Mouse (Mus musculus): ENCODE measurements at regions not wholly inside any gene's neighbourhood (a gene's known extent, or its start where the extent isn't known, plus 50 kb on each side); places are given as distances from the start of the nearest gene placed in this dataset.

DNA sequence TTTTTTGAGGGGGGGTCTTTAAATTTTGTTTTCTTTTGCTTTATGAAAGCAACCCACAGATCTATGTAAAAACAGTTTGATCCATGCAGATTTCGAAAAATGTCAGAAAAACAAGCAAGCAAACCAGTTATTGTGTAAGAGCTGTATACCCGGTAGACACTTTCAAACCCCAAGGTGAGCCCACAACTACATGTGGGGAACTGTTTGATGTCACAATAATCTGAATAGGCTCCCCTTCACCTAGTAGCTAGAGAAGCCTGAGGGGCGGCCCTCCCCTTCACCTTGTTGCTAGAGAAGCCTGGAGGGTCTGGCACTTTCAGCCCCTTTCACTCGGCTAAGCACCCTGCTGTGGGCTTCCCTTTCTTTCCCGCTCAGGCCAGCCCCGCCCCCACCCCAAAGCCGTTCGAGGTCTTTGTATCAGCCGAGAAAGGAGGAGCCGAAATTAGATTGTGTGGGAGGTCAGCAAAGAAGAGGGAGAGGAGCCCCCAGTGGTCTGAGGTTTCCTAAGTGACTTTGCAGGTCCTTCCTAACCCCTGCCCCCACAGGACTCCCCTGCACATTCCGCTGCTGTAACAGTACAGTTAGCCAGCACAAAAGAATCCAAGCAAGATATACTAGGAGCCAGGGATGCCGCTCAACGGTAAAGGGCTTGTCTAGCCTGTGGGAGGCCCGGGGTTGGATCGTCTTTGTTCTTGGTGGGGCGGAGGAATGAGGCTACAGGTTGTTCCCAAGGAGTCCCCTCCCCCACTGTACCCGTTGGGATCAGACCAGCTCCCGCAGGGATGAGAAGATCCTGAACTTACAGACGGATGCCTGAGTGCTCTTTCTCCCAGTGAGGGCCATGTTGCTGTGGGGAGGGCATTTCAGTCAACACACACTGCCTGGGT lies 89.7 kb upstream of the Itga6 start:
- Histone ChIP-seq H3K79me2 (ENCODE audit: inconsistent target) (no peaks in the 10 kb centered on the region), H3K27ac (no peak overlapping the region), H3K4me3 (ENCODE audit: inconsistent target) (no peak overlapping the region), H3K36me3 (ENCODE audit: inconsistent target) (no peaks in the 10 kb centered on the region)
- 23% methylated on average over 18 of the region's 19 CpGs for WGBS (ENCODE audit: missing documents)

DNA sequence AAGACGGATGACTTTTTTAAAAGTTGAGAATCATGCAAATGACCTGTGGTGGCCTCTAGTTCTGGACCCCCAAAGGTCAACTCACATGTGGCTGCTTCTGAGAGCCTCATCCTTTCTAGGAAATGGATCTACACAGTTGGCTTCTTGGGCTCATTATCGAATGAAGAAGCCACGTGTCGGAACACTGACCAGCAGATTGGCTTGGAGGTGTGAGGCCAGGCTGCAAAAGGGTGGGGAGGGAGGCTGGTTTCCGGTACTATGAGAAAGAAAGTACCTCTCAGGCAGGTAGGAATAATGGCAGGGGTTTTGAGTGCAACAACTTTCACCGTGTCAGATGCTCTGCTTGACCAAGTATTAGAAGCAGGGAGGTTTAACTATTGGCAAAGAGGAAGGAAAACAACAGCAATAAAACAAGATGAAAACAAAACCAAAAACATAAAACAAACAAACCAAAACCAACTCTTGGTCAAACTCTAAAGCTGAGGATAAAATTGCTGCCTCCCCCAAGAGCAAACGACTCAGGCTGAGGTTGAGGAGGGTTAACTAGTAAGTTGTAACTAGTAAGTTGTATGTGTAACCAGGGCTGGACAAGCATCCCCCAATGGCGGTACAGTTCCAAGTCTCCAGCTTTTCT lies 88.7 kb upstream of the Itga6 start:
- WGBS (ENCODE audit: missing documents): 34% methylated on average over 8 of the region's 8 CpGs
- H3K27ac ChIP-seq: no peak overlapping the region
- no peaks in the 10 kb centered on the region for H3K36me3 ChIP-seq (ENCODE audit: inconsistent target)
- H3K4me3 ChIP-seq (ENCODE audit: inconsistent target): no peak overlapping the region
- H3K79me2 ChIP-seq (ENCODE audit: inconsistent target): no peaks in the 10 kb centered on the region

DNA sequence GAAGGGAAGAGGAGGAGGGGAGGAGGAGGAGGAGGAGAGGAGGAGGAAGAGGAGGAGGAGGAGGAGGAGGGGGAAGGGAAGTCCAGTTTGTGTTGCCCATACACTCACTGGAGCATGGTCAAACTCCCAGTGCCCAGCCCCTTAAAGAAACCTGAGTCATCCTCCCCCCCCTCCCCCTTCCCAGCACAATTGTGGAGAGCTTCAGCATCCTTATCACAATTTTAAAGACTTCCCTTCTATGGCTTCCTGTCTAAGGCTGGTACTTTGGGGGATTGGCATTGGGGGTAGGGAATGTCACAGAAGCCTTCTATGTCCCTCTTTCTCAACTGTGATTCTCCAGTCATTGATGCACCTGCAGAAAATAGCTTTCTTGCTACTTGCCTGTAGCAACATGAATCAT lies 84.0 kb upstream of the Itga6 start:
- Histone ChIP-seq H3K79me2 (ENCODE audit: inconsistent target) (no peaks in the 10 kb centered on the region), H3K27ac (peak overlapping the region; percentile 91), H3K36me3 (ENCODE audit: inconsistent target) (no peaks in the 10 kb centered on the region), H3K4me3 (ENCODE audit: inconsistent target) (no peak overlapping the region)

DNA sequence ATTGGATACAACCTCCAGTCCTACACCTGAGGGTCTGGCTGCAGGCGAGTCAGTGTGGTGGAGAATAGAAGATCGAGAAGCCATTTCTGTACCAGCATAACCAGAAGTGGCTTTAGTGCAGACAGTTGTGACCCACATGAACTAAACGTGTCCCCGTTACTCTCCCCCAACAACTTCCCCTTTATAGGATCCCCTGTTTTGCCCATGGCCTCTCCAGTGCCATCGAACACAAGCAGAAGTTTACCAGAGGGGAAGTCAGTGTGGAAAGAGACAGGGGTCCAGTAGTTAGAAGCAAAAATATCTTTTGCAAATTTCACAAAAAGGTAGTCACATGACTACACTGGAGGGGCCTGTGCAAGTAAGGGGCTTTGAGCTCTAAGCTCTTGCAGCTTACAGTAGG lies 83.4 kb upstream of the Itga6 start:
- H3K4me3 ChIP-seq (ENCODE audit: inconsistent target): no peak overlapping the region
- H3K27ac ChIP-seq: peak overlapping the region; percentile 91
- WGBS (ENCODE audit: missing documents): 3% methylated on average over 5 of the region's 5 CpGs
- H3K36me3 ChIP-seq (ENCODE audit: inconsistent target): no peaks in the 10 kb centered on the region
- H3K79me2 ChIP-seq (ENCODE audit: inconsistent target): no peaks in the 10 kb centered on the region

DNA sequence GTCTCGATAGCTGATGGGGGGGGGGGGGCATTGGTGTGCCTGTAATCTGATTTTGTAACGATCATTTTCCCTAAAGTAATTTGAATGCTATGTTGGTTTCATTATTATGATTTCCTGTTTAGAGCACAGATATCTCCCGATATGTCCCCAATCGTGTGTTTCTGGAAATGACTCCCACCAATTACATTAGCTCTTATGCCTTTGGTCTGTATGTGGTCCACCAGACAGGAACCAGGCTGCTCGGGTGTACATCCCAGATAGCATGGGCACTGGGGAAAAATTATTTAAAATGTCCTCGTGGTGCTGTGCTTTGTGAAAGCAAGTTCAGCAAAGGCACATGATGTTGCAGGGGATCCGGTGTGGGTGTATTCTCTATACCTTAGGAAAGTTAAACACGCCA lies 82.0 kb upstream of the Itga6 start:
- Histone ChIP-seq H3K4me3 (ENCODE audit: inconsistent target) (no peak overlapping the region), H3K36me3 (ENCODE audit: inconsistent target) (no peaks in the 10 kb centered on the region), H3K27ac (peak overlapping the region; percentile 91), H3K79me2 (ENCODE audit: inconsistent target) (no peaks in the 10 kb centered on the region)
- 34% methylated on average over 8 of the region's 8 CpGs for WGBS (ENCODE audit: missing documents)

DNA sequence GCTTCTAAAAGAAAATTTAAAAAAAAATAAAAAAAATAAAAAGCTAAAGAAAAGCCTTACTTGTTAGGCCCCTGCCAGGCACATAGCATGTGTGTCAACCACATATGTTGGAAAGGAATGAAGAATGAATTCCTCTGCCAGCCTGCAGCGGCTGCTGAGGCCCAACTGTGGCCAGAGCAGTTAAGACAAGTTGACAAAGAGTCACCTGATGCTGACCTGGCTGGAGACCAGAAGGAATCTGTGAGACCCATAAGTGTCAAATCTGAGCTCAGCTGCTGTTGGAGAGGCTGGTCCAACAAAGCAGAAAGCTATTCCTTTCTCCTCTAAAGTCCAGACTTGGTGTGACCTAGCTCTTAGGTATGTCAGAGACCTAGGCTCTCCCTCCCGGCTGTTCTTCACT lies 78.5 kb upstream of the Itga6 start:
- Histone ChIP-seq H3K4me3 (ENCODE audit: inconsistent target) (no peak overlapping the region), H3K79me2 (ENCODE audit: inconsistent target) (no peaks in the 10 kb centered on the region), H3K36me3 (ENCODE audit: inconsistent target) (no peaks in the 10 kb centered on the region), H3K27ac (no peak overlapping the region)
- WGBS (ENCODE audit: missing documents): 94% methylated on average over 2 of the region's 2 CpGs

DNA sequence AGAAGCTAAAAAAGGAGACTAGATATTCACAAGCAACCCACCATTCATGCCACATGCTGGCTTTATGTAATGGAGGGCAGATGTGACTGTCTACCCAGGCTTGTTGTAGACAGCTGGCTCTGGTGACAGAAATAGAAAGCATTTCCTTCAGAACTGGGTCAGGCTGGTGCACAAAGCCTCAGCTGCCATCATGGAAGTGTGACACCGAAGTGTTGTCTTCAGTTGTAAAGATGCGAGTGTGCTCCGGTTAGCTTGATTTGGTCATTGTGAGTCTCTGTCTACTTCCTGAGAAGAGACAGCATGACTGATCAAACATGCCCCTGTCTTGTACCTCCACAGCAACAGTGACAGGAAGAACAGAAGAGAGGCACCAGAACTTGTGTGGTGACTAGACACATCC lies 77.7 kb upstream of the Itga6 start:
- WGBS (ENCODE audit: missing documents): 92% methylated on average over 3 of the region's 3 CpGs
- Histone ChIP-seq H3K36me3 (ENCODE audit: inconsistent target) (no peaks in the 10 kb centered on the region), H3K27ac (no peak overlapping the region), H3K4me3 (ENCODE audit: inconsistent target) (no peak overlapping the region), H3K79me2 (ENCODE audit: inconsistent target) (no peaks in the 10 kb centered on the region)

DNA sequence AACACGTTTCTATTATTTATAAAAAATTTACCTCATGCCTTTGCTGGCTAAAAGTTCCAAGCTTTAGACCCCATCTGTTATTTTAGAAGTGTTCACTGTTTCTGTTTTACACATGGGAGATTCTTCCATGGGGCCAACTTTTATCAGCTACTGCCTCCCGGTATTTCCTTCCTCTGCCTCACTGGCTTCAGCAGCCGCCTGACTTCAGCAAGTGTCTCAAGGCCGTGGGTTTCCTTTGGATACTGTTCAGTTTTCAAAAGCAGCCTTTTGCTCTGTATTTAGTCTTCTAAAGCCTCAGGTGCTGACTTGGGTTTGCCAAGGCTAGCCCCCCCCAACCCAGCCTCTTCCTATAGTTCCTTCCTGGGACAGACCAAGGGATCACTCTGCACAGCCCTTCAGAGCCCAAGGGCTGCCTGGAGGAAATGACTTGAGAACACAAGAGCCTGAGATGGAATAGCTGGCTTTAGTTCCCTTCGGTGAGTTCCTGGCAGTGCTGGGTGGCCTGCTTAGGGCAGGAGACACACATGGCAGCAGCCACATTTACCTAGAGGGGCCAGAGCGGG lies 75.1 kb upstream of the Itga6 start:
- Histone ChIP-seq H3K4me3 (ENCODE audit: inconsistent target) (no peak overlapping the region), H3K27ac (no peak overlapping the region), H3K79me2 (ENCODE audit: inconsistent target) (no peaks in the 10 kb centered on the region), H3K36me3 (ENCODE audit: inconsistent target) (no peaks in the 10 kb centered on the region)
- 51% methylated on average over 6 of the region's 6 CpGs for WGBS (ENCODE audit: missing documents)

DNA sequence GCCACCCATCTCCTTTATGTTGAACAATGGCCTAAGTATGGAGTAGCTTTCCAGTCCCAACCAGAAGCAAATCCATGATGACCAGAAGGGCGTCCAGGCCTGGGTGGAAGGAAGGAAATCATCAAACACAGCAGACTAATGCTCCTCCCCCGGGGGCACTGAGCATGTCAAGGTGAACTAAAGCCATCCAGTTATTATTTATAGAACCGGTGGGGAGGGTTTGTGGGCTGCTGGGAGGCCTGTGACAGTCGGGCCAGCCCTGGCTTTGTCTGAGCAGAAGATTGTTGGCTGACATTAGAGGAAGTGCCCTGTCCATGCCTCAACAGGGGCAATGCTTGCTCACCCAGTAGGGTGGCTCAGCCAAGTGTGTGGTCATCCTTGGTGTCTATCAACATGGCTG lies 74.5 kb upstream of the Itga6 start:
- H3K4me3 ChIP-seq (ENCODE audit: inconsistent target): no peak overlapping the region
- H3K36me3 ChIP-seq (ENCODE audit: inconsistent target): no peaks in the 10 kb centered on the region
- no peak overlapping the region for H3K27ac ChIP-seq
- 22% methylated on average over 4 of the region's 4 CpGs for WGBS (ENCODE audit: missing documents)
- no peaks in the 10 kb centered on the region for H3K79me2 ChIP-seq (ENCODE audit: inconsistent target)

DNA sequence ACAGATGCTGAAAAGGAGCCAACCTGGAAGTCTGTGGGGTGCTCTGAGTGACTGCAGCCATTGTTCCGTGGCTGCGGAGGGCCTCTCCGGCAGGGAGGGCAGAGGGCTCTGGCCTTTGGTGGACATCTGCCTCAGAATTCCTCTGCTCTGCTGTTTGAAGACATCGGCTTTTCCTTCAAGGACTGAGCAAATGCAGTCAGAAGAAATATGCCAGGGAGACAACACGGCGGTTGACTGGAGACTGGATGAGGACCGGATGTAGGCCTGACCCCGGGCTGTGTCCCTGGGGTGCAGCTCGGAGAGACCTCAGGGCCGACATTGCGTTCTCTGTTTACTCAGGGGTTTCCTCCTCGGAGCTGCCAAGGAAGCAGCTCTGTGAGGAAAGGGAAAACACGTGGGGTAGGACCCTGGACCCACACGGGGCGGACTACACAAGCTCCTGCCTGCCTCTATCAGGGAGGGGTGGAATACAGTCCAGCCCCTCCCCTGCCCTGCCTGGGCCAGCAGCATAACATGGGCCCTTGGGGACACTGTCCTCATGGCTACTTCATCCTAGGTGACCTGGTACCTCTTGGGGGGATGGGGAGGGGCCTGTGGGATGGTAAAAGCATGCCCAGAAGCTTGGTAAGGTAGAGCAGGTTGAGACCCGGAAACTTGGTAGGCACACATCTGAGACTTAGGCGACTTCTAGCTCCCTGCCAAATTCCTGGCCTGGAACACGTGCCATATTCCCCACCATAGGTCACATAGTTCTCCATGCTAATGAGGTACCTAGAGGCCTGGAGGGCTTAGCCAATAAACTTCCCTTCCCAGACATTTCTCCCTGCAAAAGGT lies 72.1 kb upstream of the Itga6 start:
- Histone ChIP-seq H3K4me3 (ENCODE audit: inconsistent target) (no peak overlapping the region), H3K79me2 (ENCODE audit: inconsistent target) (no peaks in the 10 kb centered on the region), H3K36me3 (ENCODE audit: inconsistent target) (no peaks in the 10 kb centered on the region), H3K27ac (no peak overlapping the region)
- WGBS (ENCODE audit: missing documents): 82% methylated on average over 13 of the region's 18 CpGs

DNA sequence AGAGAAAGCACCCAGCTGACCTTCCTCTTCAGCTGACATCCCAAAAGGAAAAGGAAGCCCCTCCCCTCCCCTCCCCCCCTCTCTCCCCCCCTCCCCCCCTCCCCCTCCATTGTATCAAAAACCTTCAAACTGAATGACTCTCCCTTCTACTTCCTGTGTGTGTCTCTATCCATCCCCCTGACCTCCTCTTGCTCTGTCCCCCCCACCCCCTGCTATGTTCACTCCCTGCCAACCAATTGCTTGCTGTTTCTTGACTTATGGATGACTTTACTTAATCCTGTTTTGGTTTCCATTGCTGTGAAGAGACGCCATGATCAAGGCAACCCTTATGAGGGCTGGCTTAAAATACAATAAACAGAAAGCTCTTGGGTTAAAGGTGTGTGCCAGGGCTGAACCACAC lies 64.7 kb upstream of the Itga6 start:
- Histone ChIP-seq H3K27ac (no peak overlapping the region), H3K4me3 (ENCODE audit: inconsistent target) (no peak overlapping the region), H3K79me2 (ENCODE audit: inconsistent target) (no peaks in the 10 kb centered on the region), H3K36me3 (ENCODE audit: inconsistent target) (no peaks in the 10 kb centered on the region)
- 80% methylated on average over 1 of the region's 1 CpGs for WGBS (ENCODE audit: missing documents)

DNA sequence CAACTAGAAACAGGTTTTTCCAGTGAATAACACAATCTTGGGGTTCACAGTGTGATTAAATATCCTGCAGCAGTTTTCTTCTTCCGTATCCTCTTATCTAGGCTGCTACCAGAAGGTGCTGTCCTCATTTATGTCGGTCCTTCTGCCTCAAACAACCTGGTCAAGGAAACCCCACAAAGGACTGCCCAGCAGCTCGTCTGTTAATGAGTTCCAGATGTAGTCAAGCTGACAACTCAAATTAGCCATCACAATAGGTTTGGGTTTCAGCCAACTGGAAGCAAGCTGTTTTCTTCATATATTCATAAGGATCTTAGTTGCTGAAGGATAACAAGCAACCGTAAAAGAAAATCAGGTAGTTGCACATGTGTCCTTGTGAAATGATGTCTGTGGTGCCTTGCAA lies 64.3 kb upstream of the Itga6 start:
- Histone ChIP-seq H3K27ac (no peak overlapping the region), H3K36me3 (ENCODE audit: inconsistent target) (no peaks in the 10 kb centered on the region), H3K4me3 (ENCODE audit: inconsistent target) (no peak overlapping the region), H3K79me2 (ENCODE audit: inconsistent target) (no peaks in the 10 kb centered on the region)
- WGBS (ENCODE audit: missing documents): 93% methylated on average over 4 of the region's 4 CpGs

DNA sequence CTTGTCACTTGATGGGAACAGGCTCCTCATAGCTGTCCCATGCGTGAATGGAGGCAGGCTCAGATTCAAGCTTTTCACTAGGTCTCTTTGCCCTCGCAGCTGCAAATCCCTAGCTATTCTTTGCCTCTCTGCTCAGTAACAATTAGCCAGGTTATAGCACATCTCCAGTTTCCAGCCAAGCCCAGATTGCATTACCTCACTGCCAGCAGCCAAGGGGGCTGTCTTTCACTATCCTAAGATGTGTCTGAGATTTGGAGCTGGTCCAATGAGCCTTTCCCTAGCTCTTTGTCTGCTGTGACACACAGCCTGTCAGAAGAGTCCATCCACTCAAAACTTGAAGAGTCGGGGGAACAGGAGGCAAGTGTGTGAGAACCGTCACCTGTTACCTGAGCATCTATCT lies 62.0 kb upstream of the Itga6 start:
- Histone ChIP-seq H3K79me2 (ENCODE audit: inconsistent target) (no peaks in the 10 kb centered on the region), H3K4me3 (ENCODE audit: inconsistent target) (no peak overlapping the region), H3K36me3 (ENCODE audit: inconsistent target) (no peaks in the 10 kb centered on the region), H3K27ac (no peak overlapping the region)
- WGBS (ENCODE audit: missing documents): 95% methylated on average over 4 of the region's 4 CpGs

DNA sequence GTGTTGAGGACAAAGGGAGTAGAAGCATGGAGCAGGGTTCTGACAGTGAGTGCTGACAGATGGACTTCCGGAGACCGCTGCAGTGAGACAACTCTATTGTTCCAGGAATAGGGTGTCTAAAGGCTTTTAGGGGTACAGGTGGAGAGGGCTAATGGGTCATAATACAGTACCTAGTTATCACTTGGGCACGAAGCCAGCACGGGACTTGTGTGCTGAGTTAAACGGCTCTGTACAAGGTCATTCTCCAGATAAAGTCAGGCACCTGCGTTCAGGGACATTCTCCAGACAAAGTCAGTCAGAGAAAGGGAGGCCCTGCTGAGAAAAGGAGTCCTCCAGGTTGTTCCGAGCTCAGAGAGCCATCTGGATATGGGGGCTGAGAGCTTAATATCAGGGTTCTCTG lies 60.2 kb upstream of the Itga6 start:
- Histone ChIP-seq H3K27ac (no peak overlapping the region), H3K4me3 (ENCODE audit: inconsistent target) (no peak overlapping the region), H3K79me2 (ENCODE audit: inconsistent target) (no peaks in the 10 kb centered on the region), H3K36me3 (ENCODE audit: inconsistent target) (no peaks in the 10 kb centered on the region)
- WGBS (ENCODE audit: missing documents): 100% methylated on average over 7 of the region's 7 CpGs

DNA sequence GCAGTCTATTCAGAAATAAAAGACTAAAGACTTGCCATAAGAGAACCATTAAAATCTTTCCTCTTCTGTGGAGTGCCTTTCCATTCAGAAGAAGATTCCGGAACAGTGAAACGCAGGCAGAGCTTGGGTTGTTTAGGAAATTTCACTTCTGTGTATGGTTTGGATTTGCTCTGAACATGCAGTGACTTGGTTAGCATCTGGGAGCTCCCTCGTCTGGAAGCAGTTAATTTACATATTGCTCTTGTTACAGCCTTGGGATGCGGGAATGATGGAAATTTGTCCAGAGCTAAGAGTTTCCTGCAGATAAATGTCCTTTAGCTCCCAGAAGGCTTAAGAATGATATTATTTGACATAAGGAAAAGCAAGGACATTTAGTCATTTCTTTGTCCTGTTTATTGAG lies 56.4 kb upstream of the Itga6 start:
- H3K79me2 ChIP-seq (ENCODE audit: inconsistent target): no peaks in the 10 kb centered on the region
- no peak overlapping the region for H3K27ac ChIP-seq
- 98% methylated on average over 4 of the region's 4 CpGs for WGBS (ENCODE audit: missing documents)
- H3K36me3 ChIP-seq (ENCODE audit: inconsistent target): no peaks in the 10 kb centered on the region
- H3K4me3 ChIP-seq (ENCODE audit: inconsistent target): no peak overlapping the region
